Mouse (Mus musculus) CD4-positive naive resting alpha-beta T cell, adult 76 days (primary cell): ENCODE data around the gene Tead3. TPM values are rescaled to one million over a fixed set of nuclear protein-coding genes. Genes with fewer than 3 reads are reported as not detected.

Experiments used
- total RNA-seq: library from RNA; stranded (reverse); gene quantifications from one replicate; pipeline ENCODE4 v1.2.4, GENCODE M21; 2023

Tead3 gene
- total RNA-seq: 0.67 TPM

GRCm38 (mm10) chr17:28350466-28351352 lies at the start of gene Tead3:
Gene Tead3, minus strand, starts transcription at chr17:28350817.

GRCm38 (mm10) chr17:28365122-28365521 lies 14.5 kb upstream of the Tead3 start, which contains the start of gene Tulp1:
Gene Tulp1, minus strand, starts transcription at chr17:28365222.

GRCm38 (mm10) chr17:28328366-28328928 lies 22.2 kb downstream of the Tead3 start, which contains the start of gene Rpl10a:
Gene Rpl10a, plus strand, starts transcription at chr17:28328471.

GRCm38 (mm10) chr17:28313212-28313879 lies 37.3 kb downstream of the Tead3 start, which contains the start of gene Fance:
Gene Fance, plus strand, starts transcription at chr17:28313519.

Other genes with a start within 250 kb of the Tead3 start
- gene Scube3, start 208.7 kb downstream of the Tead3 start, total RNA-seq: not detected
- 12.6 TPM for gene Zfp523, start 173.7 kb downstream of the Tead3 start, total RNA-seq
- gene Def6, start 143.0 kb downstream of the Tead3 start, total RNA-seq: 150 TPM
- gene Ppard, start 118.1 kb downstream of the Tead3 start, total RNA-seq: 29.0 TPM
- 28.3 TPM for gene Fance, start 37.3 kb downstream of the Tead3 start, total RNA-seq
- 1,978 TPM for gene Rpl10a, start 22.3 kb downstream of the Tead3 start, total RNA-seq
- gene Tulp1, start 14.4 kb upstream of the Tead3 start, total RNA-seq: not detected
- gene Fkbp5, start 166.7 kb upstream of the Tead3 start, total RNA-seq: 24.7 TPM
- gene Armc12, start 180.0 kb upstream of the Tead3 start, total RNA-seq: 0.44 TPM
- not detected for gene Clpsl2, start 198.6 kb upstream of the Tead3 start, total RNA-seq
- gene Clps, start 209.9 kb upstream of the Tead3 start, total RNA-seq: 1.3 TPM
- not detected for gene Lhfpl5, start 224.8 kb upstream of the Tead3 start, total RNA-seq